Mouse (Mus musculus) urinary bladder, adult 18-20 months (tissue): ENCODE data around the gene Micall1.

Experiments used
- DNase-seq, 2 experiments: peaks; one replicate each; pipeline ENCODE4 v3.0.0; 2022; ENCODE audit warnings: low spot score in 2 of 2, mixed read lengths in 2 of 2

The Micall1 gene

GRCm38 (mm10) chr15:79108421-79109320 lies at the start of gene Micall1:
Gene Micall1, plus strand, starts transcription at chr15:79108898.
- DNase-seq = peak; percentile 76 to 86

DNA sequence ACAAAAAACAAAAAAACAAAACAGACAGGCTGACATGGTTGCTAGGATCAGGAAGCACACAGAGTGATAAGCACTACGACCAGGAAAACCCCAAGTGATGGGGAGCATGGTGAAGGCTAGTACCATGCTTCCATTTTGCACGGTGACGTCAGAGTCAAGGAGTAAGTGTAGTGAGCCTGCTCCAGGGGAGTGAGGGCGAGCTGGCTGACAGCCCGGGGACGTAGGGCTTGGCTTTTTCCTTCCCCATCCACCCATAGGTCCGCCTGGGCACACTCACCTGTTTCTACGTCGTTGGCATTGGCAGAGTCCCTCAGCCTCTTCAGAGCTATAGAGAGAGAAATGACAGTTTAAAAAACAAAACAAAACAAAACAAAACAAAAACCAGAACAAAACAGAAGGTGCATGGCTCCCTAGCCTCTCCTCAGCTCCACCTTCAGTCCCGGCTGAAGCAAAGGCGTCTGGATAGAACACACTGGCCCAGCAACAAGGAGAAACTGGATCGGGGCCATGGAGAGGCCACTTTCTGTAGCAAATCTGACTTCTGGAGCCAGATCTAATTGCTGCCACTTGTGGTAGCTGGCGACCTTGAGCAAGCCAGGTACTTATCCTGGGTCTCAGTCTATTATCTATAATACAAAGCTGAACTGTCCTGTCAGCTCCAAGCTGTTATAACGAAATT lies 47.7 kb upstream of the Micall1 start:
- DNase-seq = no peak

DNA sequence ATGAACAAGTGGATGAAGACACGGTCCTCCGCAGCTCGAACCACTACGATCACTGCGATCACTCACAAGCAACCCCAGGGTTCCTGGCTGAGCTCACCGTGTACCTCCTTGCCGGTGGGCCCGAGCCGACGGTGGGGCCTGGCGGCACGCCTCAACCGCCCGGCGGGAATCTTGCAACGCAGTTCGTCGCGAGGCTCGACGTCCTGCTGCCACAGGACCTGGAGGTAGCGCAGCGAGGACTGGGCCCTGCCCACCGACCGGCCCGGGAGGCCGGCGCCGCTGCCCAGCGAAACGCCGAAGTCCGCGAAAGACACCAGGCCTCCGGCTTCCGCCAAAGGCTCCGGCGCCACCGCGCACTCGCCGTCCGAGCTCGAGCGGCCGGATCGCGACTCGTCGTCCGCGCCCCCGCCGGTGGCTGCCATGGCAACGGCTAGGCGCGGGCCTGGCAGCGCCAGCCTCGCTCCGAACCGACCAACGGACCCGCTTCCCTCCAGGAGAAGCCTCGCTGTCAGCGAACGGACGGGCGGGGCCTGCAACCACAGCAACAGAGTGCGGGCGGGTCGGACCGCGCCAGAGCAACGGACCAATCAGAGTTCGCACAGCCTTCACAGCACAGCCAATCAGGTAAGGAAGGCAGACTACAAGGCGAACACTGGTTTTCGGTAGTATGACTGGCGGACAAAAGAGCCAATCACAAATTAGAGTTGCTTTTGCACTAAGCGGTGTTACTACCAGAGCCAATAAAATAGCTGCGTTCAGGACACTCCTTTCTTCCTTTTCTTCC lies 46.1 kb upstream of the Micall1 start, which contains the start of gene Ankrd54:
Ankrd54 (minus strand) TSS at position 518 of the 784 bp plus-strand sequence.
- DNase-seq = peak; percentile 90 to 96

DNA sequence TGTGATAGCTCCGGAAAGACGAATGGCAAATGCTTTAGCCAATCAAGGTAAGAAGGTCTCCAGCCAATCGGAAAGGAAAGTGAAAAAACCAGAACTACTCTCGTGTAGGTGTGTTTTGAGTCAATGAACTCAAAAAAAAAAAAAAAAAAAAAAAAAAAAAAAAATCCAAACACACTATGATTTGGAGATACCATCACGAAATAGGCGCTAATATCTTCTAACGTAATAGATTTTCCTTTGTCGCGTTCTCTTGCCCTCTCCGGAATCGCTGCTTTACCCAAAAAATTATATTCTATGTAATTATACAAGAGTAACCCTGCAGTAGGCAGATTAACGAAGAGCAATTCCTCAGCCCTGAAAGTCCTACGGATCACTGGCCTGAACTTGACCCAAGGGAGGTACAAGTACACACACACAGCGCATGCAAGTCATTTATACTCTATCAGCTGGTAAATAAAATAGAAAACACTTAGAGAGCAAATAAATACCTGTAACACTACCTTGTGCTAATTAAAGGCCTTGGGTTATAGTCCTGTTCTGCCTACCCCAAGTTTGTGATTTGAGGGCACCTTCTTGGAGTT lies 45.4 kb upstream of the Micall1 start:
- no peak for DNase-seq

DNA sequence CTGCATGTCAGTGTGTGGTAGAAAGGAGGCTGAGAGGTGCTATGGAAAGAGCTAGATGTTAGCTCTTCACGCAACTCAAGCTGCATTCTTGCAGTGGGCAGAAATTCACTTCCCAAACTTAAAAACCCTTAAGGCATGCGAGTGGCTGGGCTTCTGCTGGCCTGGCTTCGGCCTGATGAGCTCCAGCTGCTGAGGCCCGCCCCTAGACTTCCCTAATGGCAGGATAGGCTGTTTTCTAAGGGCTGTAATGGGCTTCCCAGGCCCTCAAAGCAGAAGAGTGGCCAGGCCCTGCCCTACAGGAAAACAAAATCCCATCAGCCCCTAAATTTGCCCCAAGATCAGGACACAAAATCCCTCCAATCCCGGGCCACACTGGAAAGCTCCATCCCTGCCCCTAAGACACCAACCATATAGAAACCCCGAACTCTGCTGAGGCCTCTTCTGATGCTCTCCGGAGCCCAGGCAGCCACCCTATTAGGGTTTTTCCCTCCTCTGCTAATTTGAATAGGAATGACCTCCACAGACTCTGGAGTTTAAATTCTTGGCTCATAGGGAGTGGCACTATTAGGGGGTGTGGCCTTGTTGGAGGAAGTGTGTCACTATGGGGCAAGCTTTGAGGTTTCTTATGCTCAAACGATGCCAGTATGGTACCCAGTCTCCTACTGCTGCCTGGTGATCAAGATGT lies 43.5 kb upstream of the Micall1 start:
- no peak for DNase-seq

- no peak for DNase-seq
Observed at GRCm38 (mm10) chr15:79066276-79066675, 42.4 kb upstream of the Micall1 start.

GRCm38 (mm10) chr15:79067631-79068030 lies 41.1 kb upstream of the Micall1 start:
- DNase-seq = no peak

DNA sequence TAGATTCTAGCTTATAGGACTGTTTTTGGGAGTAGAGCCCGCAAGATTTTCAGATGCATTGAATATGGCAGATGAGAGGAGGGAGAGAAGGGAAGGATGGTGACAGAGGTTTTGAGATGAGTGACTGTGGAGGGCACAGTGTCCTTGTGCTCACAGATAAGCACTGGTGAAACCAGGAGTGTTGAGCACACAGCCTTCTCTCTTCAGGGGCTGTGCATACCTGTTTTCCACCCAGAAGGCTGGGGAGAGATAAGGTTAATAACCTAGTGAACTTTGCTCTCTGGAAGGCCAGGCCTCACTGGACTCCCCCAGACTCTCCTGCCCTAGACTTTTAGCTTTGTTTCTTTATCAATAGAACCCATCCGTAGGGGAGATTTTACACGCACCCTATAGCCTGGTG lies 40.3 kb upstream of the Micall1 start:
- no peak for DNase-seq

DNA sequence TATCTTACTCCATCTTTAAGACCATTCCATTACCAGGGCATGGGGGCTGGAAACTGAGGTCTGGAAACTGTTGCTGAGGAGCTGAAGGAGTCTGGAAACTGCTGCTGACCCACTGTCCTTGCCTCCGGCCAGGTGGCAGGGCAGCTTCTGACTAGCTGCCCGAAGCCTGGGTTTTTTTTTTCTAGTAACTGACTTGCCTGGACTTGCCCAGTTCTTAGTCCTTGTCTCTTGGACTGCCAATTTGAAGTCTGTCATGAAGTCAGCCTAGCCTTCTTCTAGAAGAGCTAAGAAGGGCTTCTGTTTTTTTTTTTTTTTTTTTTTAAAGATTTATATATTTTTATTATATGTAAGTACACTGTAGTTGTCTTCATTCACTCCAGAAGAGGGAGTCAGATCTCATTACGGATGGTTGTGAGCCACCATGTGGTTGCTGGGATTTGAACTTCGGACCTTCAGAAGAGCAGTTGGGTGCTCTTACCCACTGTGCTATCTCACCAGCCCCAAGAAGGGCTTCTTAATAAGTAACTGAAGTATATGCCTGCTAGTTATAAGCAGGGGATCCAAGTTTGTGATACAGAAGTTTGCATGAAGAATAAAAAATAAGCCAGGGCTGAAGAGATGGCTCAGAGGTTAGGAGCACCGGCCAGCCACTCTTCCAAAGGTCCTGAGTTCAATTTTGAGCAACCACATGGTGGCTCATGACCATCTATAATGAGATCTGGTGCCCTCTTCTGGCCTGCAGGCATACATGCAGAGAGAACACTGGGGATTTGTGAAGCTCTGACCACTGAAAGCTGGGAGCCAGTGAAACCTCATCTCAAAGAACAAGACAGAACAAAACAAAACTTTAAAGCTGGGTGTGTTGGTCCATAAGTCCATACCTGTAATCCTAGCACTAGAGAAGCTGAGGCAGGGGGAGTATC lies 37.3 kb upstream of the Micall1 start:
- no peak for DNase-seq

DNA sequence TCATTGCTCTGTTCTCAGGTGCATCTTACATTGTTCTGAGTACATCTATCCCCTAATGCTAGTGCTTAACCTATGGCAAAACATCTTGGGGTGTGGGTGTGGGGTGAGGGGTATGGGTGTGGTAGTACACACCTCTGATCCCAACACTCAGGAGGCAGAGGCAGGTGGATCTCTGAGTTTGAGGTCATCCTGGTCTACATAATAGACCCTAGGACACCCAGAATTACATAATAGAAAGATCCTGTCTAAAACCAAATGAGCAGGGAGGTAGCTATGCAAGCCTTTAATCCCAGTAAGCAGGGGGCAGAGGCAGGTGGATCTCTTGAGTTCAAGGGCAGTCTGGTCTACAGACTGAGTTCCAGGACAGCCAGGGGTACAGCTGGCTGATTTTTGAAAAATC lies 34.9 kb upstream of the Micall1 start:
- no peak for DNase-seq

DNA sequence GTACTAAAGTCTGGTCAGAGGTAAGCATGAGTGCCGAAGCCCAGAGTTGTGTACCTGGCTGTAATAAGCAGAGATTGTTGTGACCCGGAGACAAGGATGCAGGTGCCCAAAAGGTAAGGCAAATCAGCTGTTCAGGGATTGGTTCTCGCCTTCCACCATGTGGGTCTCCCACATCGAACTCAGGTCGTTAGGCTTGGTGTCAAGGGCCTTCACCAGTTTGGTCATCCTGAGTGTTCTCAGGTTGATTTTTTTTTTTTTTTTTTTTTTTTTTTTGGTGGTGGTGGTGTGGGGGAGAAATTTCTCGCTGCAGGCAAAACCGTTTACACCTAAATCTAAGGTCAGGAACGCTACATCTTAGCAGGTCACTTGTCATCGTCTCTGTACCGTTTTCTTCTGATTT lies 34.3 kb upstream of the Micall1 start:
- DNase-seq = no peak

DNA sequence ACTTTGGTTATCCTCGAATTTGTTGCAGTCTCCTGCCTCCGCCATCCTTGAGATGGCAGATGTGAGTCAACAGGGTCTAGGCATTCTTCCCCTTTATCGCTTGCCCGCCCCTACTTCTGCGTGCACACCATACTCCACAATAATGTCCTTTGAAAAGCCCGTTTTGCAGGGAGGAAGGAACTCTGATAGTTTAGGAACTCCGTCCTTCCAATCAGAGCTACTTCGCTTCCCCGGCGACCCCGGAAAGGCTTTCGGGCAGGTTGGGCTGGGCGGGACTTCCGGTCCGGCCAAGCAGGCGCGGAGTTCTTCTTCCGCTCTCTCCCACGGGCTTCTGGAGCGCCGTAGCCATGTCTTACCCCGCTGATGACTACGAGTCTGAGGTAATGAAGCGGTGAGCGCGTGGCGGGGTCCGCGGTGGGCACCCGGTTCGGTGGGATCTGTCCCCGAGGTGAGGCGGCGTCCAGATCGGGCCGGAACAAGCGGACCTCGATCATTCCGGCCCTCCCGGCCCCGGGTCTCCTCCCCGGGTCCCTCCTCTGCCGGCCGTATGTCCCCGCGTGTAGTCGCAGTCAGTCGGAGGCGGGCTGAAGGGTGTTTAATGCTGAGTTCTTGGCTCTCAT lies 33.7 kb upstream of the Micall1 start, which contains the start of gene Eif3l:
Eif3l (plus strand) TSS at position 267 of the 620 bp plus-strand sequence.
- DNase-seq = peak; percentile 76 to 84

DNA sequence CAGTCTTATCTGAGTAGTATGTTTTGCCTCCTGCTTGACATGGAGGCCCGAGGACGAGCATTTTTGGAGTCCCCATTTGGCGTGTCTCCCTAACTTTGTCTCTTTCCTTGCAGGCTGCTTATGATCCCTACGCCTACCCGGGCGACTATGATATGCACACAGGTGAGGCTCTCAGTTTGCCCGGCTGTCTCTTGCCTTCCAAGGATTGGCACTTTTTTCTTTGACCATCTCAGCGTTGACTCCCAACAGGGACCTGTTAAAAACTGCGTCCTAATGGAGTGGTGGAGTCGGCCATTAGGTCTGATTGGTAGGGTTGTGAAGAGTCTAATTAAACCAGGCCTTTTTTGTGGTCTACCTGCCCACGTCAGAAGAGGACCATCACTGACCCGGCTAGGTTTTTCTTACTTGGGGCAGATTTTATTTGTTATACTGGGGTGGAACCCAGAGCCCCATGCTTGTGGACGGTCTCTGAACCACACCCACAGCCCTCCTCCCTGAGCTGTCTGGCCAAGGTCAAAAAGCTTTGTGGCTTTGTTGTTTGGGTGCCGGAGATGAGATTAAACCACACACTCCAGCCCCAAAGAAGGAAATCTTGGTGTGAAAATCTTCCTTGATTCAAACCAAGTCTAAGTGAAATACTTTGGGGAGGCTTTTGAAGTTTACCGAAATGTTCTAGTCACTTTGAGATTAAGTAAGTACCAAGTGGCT lies 32.9 kb upstream of the Micall1 start:
- DNase-seq = no peak

GRCm38 (mm10) chr15:79079567-79079966 lies 29.1 kb upstream of the Micall1 start:
- no peak for DNase-seq

GRCm38 (mm10) chr15:79092284-79092683 lies 16.4 kb upstream of the Micall1 start:
- DNase-seq = no peak

DNA sequence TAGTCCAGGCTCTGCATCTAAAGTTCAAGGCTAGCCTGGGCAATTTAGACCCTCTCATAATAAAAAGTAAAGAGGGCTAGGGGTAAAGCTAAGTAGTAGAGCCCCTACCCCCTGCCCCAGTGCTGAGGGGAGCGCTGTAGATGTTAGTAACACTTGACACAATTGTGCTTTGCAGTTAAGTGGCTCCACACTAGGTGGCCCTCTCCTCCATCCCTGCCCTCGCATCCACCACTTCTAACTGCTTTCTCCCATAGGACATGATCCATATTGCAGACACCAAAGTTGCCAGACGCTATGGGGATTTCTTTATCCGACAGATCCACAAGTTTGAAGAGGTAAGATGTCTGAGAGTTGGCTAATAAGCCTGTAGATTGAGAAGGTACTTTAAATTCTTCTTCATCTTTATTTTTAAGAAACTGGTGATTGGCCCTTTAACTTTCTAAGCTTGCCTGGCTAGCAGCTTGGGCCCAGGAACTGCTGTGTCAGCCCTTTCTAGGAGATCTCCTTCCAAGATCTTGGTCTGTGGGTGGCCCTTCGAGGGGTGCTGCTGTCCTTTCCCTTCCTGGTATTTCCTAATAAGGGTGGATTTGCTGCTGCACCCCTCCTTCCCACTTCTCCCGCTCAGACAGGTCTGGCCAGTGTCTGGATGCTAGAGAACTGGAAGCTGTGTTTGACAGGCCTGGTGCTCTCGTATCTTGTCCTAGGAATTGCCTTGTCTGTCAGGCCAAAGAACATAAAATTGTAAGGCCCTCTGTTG lies 15.4 kb upstream of the Micall1 start:
- DNase-seq = peak in 1 of 2 experiments; percentile 37

DNA sequence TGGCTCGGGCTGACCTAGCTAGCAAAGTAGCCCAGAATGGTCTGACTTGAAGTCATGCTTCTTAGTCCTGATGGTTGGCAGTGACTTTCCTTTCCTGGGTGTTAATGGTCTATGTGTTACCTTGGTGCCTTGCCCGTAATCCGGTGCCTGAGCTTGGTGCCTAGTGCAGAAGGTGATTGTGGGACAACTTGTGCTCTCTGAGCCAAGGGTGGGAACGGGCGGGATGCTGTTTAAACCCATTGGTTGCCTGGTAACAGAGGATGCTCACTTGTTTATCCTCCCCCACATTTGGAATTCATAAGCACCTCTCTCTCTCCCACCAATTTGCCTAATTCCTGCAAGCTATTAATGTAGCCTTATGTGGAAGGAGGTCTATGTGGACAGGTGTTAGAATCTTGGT lies 13.2 kb upstream of the Micall1 start:
- no peak for DNase-seq

GRCm38 (mm10) chr15:79096556-79096955 lies 12.1 kb upstream of the Micall1 start:
- DNase-seq = no peak
